Mouse (Mus musculus): Measurements from ENCODE around the gene Ergic1. TPM values are rescaled to one million over a fixed set of nuclear protein-coding genes. Genes with fewer than 3 reads are reported as not detected.

The Ergic1 gene
- total RNA-seq, 1 experiment from 2014 or later, result 26.3 TPM

DNA sequence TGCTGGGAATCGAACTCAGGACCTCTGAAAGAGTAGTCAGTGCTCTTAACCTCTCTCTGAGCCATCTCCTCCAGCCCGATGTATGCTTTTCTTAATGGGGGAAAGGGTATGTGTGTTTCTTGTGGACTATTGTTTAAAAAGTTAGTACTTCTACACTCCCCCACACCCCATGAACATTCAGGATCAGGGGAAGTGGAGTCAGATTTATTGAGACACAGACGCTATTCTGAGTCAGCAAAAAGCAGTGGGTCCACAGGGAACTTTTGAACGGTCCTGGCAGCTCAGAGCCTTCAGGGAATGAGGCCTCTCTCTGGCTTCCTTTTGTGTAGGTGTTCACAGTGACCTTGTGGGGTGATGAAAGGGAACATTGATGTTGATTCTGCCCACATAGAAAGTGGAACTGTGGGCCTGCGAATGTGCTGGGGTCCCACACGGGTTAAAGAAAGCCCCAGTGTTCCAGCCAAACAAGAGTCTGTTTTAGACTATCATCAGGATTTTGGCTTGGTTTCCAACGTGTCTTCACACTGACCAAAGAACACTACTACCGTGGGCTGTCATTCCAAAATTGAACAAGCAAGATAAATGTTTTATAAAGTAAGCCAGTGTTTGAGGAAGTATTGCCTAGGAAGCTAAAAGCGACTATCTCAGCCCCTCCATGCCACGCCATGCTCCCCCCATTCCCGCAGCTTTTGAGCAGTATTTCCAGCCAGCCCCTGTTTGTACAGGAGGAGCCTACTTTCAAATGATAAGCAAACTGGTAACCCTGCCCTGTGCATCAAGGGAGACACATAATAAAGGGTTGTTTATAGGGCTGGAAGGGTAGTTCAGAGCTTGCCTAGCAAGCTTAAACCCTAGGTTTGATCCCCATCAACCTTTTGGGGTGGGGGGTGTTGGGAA lies 144.4 kb downstream of the Ergic1 start:
- ATAC-seq (ENCODE audit: extremely low read depth, insufficient number of reproducible peaks, low FRiP score, poor library complexity, severe bottlenecking), result no peak

Other genes with a start within 250 kb of the Ergic1 start
- 0.12 and 0.49 TPM in 2 replicates for gene Neurl1b, start 146.7 kb upstream of the Ergic1 start, total RNA-seq (2017)
- gene Dusp1, start 639 bp downstream of the Ergic1 start, total RNA-seq (2017), result 1,076 and 1,086 TPM in 2 replicates
- 252 and 266 TPM in 2 replicates for gene Atp6v0e, start 101.7 kb downstream of the Ergic1 start, total RNA-seq (2017)
- 181 and 193 TPM in 2 replicates for gene Crebrf, start 154.2 kb downstream of the Ergic1 start, total RNA-seq (2017)
- 31.8 and 35.1 TPM in 2 replicates for gene Bnip1, start 219.6 kb downstream of the Ergic1 start, total RNA-seq (2017)